Mouse (Mus musculus) hematopoietic stem cell, adult 5-6 weeks (primary cell): ENCODE results near the gene U90926. TPM values are rescaled to one million over a fixed set of nuclear protein-coding genes. Genes with fewer than 3 reads are reported as not detected.

Experiments used
- ATAC-seq, 2 experiments: fragments of 125-278 bp in 1 of 2; replicated peaks in 1 of 2; 2 replicates each; pipeline ENCODE4 v1.8.0; 2016 to 2017; ENCODE audit warnings: inconsistent platforms in 2 of 2, mild to moderate bottlenecking in 2 of 2, moderate number of reproducible peaks in 2 of 2, low read depth in 1 of 2, moderate TSS enrichment in 1 of 2; ENCODE audit not compliant: low FRiP score in 2 of 2, poor library complexity in 2 of 2, severe bottlenecking in 2 of 2, insufficient read depth in 1 of 2, low TSS enrichment in 1 of 2
- total RNA-seq: library from RNA; stranded (forward); fragments of 172-1452, 232-1000 nt; gene quantifications from 2 replicates; pipeline ENCODE4 v1.2.3, GENCODE M21; 2017

Gene U90926
- not detected in 2 replicates for total RNA-seq

DNA sequence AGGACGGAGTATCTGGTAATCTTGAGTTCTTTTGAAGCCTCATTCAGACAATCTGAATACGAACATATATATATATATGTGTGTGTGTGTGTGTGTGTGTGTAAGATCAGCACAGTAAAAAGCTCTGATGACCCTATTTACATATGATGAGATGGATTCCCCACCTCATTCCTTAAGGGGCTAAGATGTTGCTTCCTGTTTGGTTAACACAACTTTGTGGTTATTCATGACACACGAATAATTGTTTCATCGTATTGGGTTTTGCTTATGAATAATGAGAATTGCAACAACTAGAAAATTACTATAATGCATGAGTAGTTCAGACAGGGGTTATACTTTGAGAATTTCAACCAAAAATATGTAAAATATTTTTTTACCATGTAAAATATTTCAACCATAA, at the start of gene U90926:
TSS of gene U90926 (minus strand) at position 101 of the 400 bp plus-strand sequence.
- no peak for ATAC-seq

DNA sequence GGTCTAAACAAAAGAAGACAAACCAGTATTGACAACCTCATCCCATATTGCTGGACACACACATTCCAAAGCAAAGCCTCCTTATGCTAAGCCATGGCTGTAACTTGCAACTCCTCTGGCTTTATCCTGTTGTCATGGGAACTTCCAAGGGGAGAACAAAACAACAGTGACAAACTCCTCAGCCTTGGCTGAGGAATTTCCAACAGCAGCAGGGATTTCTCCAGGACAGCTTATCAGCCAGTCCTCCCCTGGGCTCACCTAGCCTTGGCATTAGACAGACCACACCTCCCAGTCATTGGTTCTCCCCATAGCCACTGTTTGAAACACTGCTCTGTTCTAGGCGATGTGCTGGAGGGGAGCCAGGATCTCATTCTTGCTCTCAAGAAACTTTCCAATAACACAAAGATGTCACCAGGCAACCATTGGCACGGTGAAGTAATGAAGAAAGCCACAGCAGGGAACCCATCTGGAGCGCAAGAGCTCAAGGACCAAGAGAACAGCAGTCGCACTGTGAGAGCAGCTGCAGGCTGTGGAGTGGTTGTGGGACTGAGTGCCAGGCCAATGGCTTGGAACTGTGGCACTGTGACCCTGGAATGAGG, 48.7 kb upstream of the U90926 start:
- no peak for ATAC-seq

GRCm38 (mm10) chr5:92262646-92263045, 47.4 kb upstream of the U90926 start:
- no peak; a peak in 1 of 4 replicates for ATAC-seq

GRCm38 (mm10) chr5:92256218-92256617, 41.0 kb upstream of the U90926 start, which contains the start of gene Ppef2:
Gene Ppef2 (minus strand): TSS chr5:92256278.
- ATAC-seq = no peak

GRCm38 (mm10) chr5:92254476-92254875, 39.3 kb upstream of the U90926 start:
- peak; percentile 66 to 72; a peak in 3 of 4 replicates for ATAC-seq

GRCm38 (mm10) chr5:92252797-92253343, 37.7 kb upstream of the U90926 start:
- no peak; a peak in 1 of 4 replicates for ATAC-seq

DNA sequence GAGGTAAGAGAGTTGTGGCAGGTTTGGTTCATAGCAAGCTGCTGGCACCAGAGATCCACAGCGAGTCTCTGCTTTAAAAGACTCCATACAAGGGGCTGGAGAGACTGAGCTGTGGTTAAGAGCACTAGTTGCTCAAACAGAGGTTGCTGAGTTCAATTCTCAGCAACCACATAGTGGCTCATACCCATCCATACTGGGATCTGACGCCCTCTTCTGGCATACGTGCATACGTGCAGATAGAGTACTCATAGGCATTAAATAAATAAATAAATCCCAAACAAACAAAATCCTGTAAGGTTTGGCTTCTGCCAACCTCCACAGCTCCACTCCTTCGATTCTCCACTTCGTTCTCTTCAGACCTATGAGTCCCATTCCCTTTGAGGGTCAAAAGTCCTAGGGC, 36.8 kb upstream of the U90926 start:
- no peak for ATAC-seq

DNA sequence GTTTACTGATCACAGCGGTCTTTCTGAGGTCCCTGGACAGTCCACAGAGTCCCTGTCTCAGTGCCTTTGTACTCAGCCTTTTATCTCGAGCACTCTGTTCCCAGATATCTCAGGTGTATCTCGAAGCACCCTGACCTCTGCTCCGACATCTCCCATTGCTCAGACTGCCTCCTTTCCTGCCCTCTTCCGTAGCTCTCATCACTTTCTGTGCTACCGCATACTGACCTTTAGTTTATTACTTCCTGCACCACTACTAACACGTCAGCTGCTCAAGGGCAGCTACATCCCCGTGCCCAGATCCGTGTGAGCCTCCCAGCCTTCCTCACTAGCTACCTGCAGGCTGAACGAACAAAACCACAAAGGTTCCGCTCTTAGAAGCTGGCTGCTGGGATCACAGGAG, 33.4 kb upstream of the U90926 start:
- no peak for ATAC-seq

DNA sequence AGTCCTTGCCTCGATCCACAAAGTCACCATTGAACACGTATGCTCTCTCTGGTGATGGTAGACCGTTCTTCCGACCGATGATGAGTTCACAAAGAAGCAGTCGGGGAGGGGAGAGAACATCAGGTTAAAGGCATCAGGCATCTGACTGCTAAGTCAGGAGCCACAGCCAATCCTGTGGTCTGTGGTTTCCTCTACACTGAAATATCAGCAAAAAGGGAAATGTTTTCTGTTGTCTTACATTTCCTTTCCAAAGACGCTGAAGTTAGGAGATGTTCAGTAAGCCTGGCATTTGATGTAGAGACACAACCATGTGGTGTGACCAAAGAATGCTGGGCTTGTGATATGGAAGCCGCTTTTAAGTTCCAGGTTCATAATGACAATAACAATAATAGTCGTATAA, 30.3 kb upstream of the U90926 start:
- ATAC-seq = peak; percentile 97 to 99

- ATAC-seq = no peak
Measured at GRCm38 (mm10) chr5:92244900-92245299, 29.7 kb upstream of the U90926 start.

DNA sequence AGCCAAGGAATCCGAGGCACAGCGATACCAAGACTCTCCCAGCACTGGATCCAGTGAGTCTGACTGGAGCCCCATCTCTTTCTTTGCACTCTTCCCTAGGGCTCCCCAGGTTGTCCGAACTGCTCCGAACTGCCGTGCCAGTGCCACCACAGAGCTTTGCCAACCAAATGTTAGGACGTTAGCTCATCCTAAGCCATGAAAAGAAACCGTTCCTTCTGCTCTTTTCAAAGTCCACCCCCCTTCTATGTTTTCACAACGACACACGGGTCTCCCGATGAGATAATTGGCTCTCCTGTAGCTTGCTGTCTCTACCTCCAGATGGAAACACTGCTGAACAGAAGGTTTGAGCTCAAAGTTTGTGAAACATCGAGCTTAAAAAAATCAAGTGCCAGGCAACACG, 25.6 kb upstream of the U90926 start:
- ATAC-seq = no peak

- ATAC-seq = peak; percentile 41 to 49; a peak in 2 of 4 replicates
Measured at GRCm38 (mm10) chr5:92239333-92240232, 24.4 kb upstream of the U90926 start.

GRCm38 (mm10) chr5:92234939-92235557, 19.8 kb upstream of the U90926 start:
- ATAC-seq = no peak

DNA sequence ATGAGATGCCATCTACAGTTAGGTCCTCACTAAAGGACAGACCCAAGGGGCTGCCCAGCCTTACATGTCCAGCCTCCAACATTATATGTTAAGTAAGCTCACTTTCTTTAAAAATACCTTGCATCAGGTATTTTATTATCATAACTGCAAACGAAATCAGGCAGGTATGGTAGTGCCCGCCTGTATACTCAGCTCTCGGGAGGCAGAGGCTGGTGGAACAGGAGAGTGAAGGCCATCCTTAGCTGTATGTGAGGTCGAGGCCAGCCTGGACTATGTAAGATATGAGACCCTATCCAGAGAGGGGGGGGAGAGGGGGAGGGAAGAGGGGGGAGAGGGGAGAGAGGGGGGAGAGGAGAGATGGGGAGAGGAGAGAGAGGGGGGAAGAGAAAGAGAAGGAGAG, 18.2 kb upstream of the U90926 start:
- ATAC-seq = no peak

DNA sequence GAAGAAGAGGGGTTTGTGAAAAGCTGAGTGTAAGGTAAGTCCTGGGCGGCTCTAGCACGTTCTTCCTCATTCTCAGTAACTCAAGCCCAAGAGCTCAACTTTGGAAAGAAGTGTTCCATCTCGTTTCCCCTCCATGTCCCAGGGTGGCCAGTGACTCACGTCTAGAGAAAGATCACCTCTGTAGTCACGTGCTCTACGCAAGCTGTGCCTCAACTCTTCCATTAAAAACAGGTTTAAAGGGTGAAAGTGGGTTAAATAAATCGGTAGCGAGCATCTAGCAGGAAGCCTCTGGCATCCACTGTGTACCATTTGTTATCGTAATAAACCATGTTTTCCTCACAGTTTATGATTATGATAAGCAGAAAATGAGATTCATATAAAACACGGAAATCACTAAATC, 16.6 kb upstream of the U90926 start:
- ATAC-seq = no peak

- no peak for ATAC-seq
Measured at GRCm38 (mm10) chr5:92230306-92230705, 15.1 kb upstream of the U90926 start.

DNA sequence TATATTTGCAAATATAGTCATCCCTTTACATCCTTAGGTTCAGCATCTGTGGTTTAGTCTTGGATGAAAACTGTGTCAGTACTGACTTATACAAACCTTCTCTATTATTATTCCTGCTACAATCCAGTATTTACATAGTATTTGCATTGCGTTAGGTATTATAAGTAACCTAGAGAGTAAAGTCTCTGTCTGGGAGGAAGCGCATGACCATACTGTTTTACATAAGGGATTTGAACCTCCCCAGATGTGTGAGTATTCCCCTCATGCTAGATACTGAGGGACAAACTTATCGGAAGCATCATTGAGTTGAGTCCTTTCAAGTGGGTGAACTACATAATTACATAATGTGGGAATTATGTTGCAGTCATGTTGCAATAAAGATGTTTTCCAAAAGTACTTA, 14.3 kb upstream of the U90926 start:
- no peak for ATAC-seq

DNA sequence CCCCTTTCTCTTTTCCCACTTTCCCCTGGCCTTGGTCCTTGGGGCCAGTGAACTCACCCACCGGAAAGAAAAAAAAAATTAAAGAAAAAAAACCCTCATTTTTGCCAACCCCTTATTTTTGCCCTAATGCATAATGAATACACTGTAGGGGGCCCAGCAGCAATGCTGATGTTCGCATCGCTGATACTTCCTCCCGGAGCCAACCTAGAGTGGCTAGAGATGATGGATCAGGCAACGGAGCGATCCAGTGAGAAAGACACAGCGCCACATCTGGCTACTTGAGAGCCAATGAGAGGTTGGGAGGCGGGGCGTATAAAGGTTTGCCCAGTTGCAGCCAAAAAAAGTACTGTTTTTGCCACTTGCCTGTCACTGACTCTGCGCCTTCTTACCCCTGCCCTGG, 13.6 kb upstream of the U90926 start:
- 0 out of 4 replicates have a peak, but pooled peaks of 1 of the 2 experiments have one; percentile 22 for ATAC-seq
